Mouse (Mus musculus) ES-Bruce4 (cell line): Measurements from ENCODE around the gene Arhgef9. TPM values are rescaled to one million over a fixed set of nuclear protein-coding genes. Genes with fewer than 3 reads are reported as not detected.

Experiments used
- H3K27ac ChIP-seq: 2 replicates; pipeline ENCODE4 v1.5.1; 2012; ENCODE audit warnings: low read length, inconsistent platforms; ENCODE audit not compliant: insufficient read depth
- H3K27me3 ChIP-seq: 2 replicates; pipeline ENCODE4 v1.6.1; 2012; ENCODE audit warnings: mild to moderate bottlenecking, low read length, inconsistent platforms; ENCODE audit not compliant: control insufficient read depth, poor library complexity, insufficient read depth, severe bottlenecking
- H3K36me3 ChIP-seq: 2 replicates; pipeline ENCODE4 v1.6.1; 2012; ENCODE audit warnings: inconsistent platforms, mild to moderate bottlenecking, low read length, moderate library complexity; ENCODE audit not compliant: control insufficient read depth, poor library complexity, insufficient read depth, severe bottlenecking
- H3K4me1 ChIP-seq: one replicate; pipeline ENCODE4 v1.8.1; 2011; ENCODE audit warnings: low read length; ENCODE audit not compliant: control insufficient read depth, insufficient read depth
- H3K4me3 ChIP-seq: 2 replicates; pipeline ENCODE4 v1.5.1; 2011; ENCODE audit warnings: low read depth, mild to moderate bottlenecking, low read length
- H3K9ac ChIP-seq: 2 replicates; pipeline ENCODE4 v1.6.1; 2012; ENCODE audit warnings: low read depth, mild to moderate bottlenecking, inconsistent platforms; ENCODE audit not compliant: poor library complexity, severe bottlenecking
- H3K9me3 ChIP-seq: replicated peaks from 2 replicates; pipeline ENCODE4 v1.6.1; 2012; ENCODE audit warnings: mild to moderate bottlenecking, low read length, inconsistent platforms; ENCODE audit not compliant: control insufficient read depth, poor library complexity, insufficient read depth, severe bottlenecking
- CTCF ChIP-seq: IDR thresholded peaks from one replicate; pipeline ENCODE4 v1.8.1; 2011; ENCODE audit warnings: low read depth, low read length
- EP300 ChIP-seq: IDR thresholded peaks from 2 replicates; pipeline ENCODE4 v1.6.1; 2011; ENCODE audit warnings: low read depth, low read length; ENCODE audit not compliant: insufficient read depth
- POLR2A ChIP-seq: IDR thresholded peaks from one replicate; pipeline ENCODE4 v1.8.1; 2011; ENCODE audit warnings: low read length; ENCODE audit not compliant: insufficient read depth
- polyA plus RNA-seq: library from polyadenylated mRNA; stranded (reverse); fragments of >200 nt; gene quantifications from 2 replicates; pipeline ENCODE4 v1.2.4, GENCODE M21; 2011; ENCODE audit warnings: low read depth; ENCODE audit not compliant: missing spikeins, insufficient read depth, insufficient read length

Arhgef9 gene
- polyA plus RNA-seq, 1 experiment = 6.0 TPM

- TF ChIP-seq POLR2A = no peak
- no peak for TF ChIP-seq CTCF
- no peak for TF ChIP-seq EP300
- Histone ChIP-seq H3K4me3 (no peak overlapping the region), H3K9ac (no peak overlapping the region), H3K4me1 (no peaks in the 10 kb centered on the region), H3K27ac (no peak overlapping the region), H3K9me3 (no peaks in the 10 kb centered on the region), H3K27me3 (no peaks in the 10 kb centered on the region), H3K36me3 (no peaks in the 10 kb centered on the region)
These were observed 32.5 kb downstream of the Arhgef9 start for GRCm38 (mm10) chrX:95164140-95164539.

DNA sequence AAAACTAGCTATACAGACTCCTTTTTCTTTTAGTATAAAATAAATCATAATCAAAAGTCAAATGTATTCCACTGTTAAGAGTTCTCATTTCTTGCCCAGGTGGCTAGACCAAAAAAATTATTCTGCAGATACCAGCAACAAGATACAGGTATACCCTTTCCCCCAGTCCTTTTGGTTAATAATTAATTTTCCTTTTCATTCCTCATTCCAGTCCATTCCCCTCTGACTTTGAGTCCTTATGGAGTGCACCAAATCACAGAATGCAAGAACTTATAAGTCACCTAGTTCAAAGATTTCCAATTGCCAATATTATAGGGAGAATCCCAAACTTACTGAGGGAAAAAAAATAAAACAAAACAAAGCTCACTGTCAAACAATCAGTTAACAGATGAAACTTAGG lies 33.2 kb downstream of the Arhgef9 start:
- no peak for TF ChIP-seq EP300
- no peak for TF ChIP-seq CTCF
- TF ChIP-seq POLR2A = no peak
- Histone ChIP-seq H3K27me3 (no peaks in the 10 kb centered on the region), H3K9me3 (no peaks in the 10 kb centered on the region), H3K36me3 (no peaks in the 10 kb centered on the region), H3K4me3 (no peak overlapping the region), H3K9ac (no peak overlapping the region), H3K4me1 (no peaks in the 10 kb centered on the region), H3K27ac (no peak overlapping the region)

- Histone ChIP-seq H3K27ac (no peak overlapping the region), H3K36me3 (no peaks in the 10 kb centered on the region), H3K9me3 (no peaks in the 10 kb centered on the region), H3K27me3 (no peaks in the 10 kb centered on the region), H3K4me3 (no peak overlapping the region), H3K4me1 (no peaks in the 10 kb centered on the region), H3K9ac (no peak overlapping the region)
- TF ChIP-seq CTCF (no peak), POLR2A (no peak), EP300 (no peak)
These were observed 39.7 kb downstream of the Arhgef9 start for GRCm38 (mm10) chrX:95156833-95157386.

DNA sequence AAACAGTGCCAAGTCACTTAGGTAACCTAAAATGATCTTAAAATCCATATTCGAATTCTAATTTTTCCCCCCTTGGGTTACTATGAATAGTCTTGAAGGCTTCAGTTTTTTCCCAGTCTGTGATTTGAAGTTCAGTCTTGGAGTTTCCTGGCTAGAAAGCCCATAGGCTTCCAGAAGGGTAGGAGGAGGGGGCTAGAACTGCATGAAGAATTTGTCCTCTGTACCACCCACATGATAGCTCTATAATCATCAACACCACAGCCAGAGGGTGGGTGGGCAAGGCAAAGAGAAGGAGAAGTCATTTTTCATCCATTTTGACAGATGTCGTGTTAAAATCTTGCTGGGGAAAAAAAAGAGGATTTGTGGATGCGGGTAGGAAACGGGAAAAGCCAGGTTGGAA lies 58.0 kb downstream of the Arhgef9 start:
- Histone ChIP-seq H3K9me3 (peaks cover 3% of the 10 kb centered on the region; the same call in 1 of the 2 replicates), H3K27ac (no peak overlapping the region), H3K9ac (no peak overlapping the region), H3K4me3 (no peak overlapping the region), H3K27me3 (no peaks in the 10 kb centered on the region), H3K36me3 (no peaks in the 10 kb centered on the region), H3K4me1 (no peaks in the 10 kb centered on the region)
- no peak for TF ChIP-seq CTCF
- TF ChIP-seq EP300 = no peak
- no peak for TF ChIP-seq POLR2A

- H3K27me3 ChIP-seq = no peaks in the 10 kb centered on the region
- no peaks in the 10 kb centered on the region for H3K4me1 ChIP-seq
- TF ChIP-seq EP300 (no peak), CTCF (no peak), POLR2A (no peak)
These were observed 63.2 kb downstream of the Arhgef9 start for GRCm38 (mm10) chrX:95133502-95133901.

DNA sequence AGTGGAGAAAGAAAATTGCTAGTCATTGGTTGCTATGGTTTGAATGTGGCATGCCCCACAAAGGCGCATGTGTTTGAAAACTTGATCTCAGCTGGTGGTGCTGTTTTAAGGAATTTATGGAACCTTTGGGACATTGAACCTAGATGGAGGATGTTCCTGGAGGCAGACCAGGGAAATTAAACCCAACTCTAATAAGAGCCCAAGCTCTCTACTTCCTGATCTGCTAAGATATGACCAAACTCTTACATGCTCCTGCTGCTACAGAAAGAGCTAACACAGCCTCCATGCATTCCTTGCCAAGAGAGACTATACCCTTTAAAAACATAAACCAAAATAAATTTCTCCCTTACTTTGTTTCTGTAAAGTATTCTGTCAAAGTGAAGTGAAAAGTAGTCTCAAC lies 63.7 kb downstream of the Arhgef9 start:
- H3K4me1 ChIP-seq = no peaks in the 10 kb centered on the region
- H3K9ac ChIP-seq = no peak overlapping the region
- no peaks in the 10 kb centered on the region for H3K27me3 ChIP-seq
- H3K27ac ChIP-seq = no peak overlapping the region
- H3K36me3 ChIP-seq = no peaks in the 10 kb centered on the region
- H3K4me3 ChIP-seq = no peak overlapping the region
- TF ChIP-seq POLR2A (no peak), EP300 (no peak), CTCF (no peak)
- no peaks in the 10 kb centered on the region for H3K9me3 ChIP-seq

More at GRCm38 (mm10) chrX:95133502-95133901, 63.2 kb downstream of the Arhgef9 start:
- Histone ChIP-seq H3K27ac (no peak overlapping the region), H3K9ac (no peak overlapping the region), H3K4me3 (no peak overlapping the region), H3K9me3 (no peaks in the 10 kb centered on the region), H3K36me3 (no peaks in the 10 kb centered on the region)
